Mouse (Mus musculus): Measurements from ENCODE around the gene Copz2.
A peak's percentile ranks its signal among the peaks of the same experiment; 100 is the strongest.

Gene Copz2

GRCm38 (mm10) chr11:96863206-96863995, 13.7 kb downstream of the Copz2 start:
- DNase-seq (ENCODE audit: low spot score): no peak

- peak; percentile 71 for DNase-seq (ENCODE audit: low spot score)
Measured at GRCm38 (mm10) chr11:96867149-96867548, 17.5 kb downstream of the Copz2 start.

GRCm38 (mm10) chr11:96872441-96873379, 23.0 kb downstream of the Copz2 start:
- no peak for DNase-seq (ENCODE audit: low spot score)

- DNase-seq (ENCODE audit: low spot score): no peak
Measured at GRCm38 (mm10) chr11:96873601-96874140, 24.0 kb downstream of the Copz2 start.

GRCm38 (mm10) chr11:96875270-96875669, 25.6 kb downstream of the Copz2 start:
- DNase-seq (ENCODE audit: low spot score): no peak

GRCm38 (mm10) chr11:96875745-96876144, 26.1 kb downstream of the Copz2 start:
- no peak for DNase-seq (ENCODE audit: low spot score)

- no peak for DNase-seq (ENCODE audit: low spot score)
Measured at GRCm38 (mm10) chr11:96876300-96877040, 26.8 kb downstream of the Copz2 start.

GRCm38 (mm10) chr11:96877071-96877470, 27.4 kb downstream of the Copz2 start:
- DNase-seq (ENCODE audit: low spot score): no peak

- DNase-seq (ENCODE audit: low spot score): no peak
Measured at GRCm38 (mm10) chr11:96878715-96879114, 29.0 kb downstream of the Copz2 start.

- DNase-seq (ENCODE audit: low spot score): no peak
Measured at GRCm38 (mm10) chr11:96879359-96879758, 29.7 kb downstream of the Copz2 start.

GRCm38 (mm10) chr11:96880296-96880695, 30.6 kb downstream of the Copz2 start:
- no peak for DNase-seq (ENCODE audit: low spot score)

GRCm38 (mm10) chr11:96885901-96886340, 36.3 kb downstream of the Copz2 start:
- DNase-seq (ENCODE audit: low spot score): no peak

GRCm38 (mm10) chr11:96886942-96887546, 37.4 kb downstream of the Copz2 start:
- no peak for DNase-seq (ENCODE audit: low spot score)

- no peak for DNase-seq (ENCODE audit: low spot score)
Measured at GRCm38 (mm10) chr11:96891784-96892527, 42.3 kb downstream of the Copz2 start.

- no peak for DNase-seq (ENCODE audit: low spot score)
Measured at GRCm38 (mm10) chr11:96893203-96893842, 43.7 kb downstream of the Copz2 start.

GRCm38 (mm10) chr11:96895886-96896285, 46.2 kb downstream of the Copz2 start:
- no peak for DNase-seq (ENCODE audit: low spot score)

- no peak for DNase-seq (ENCODE audit: low spot score)
Measured at GRCm38 (mm10) chr11:96899449-96900306, 50.0 kb downstream of the Copz2 start.

- no peak for DNase-seq (ENCODE audit: low spot score)
Measured at GRCm38 (mm10) chr11:96901332-96901731, 51.7 kb downstream of the Copz2 start.
